Mouse (Mus musculus) embryonic fibroblast, embryonic 13.5 days (primary cell): Measurements from ENCODE around the gene Dnmt3b.

ENCODE experiments used
- CTCF ChIP-seq: IDR thresholded peaks from 2 replicates; pipeline ENCODE4 v1.5.1; 2011; ENCODE audit warnings: mild to moderate bottlenecking, control low read depth, low read length, moderate library complexity, borderline replicate concordance; ENCODE audit not compliant: insufficient read depth
- POLR2A ChIP-seq: IDR thresholded peaks from 2 replicates; pipeline ENCODE4 v1.6.1; 2011; ENCODE audit warnings: low read depth, mild to moderate bottlenecking, control low read depth, low read length, moderate library complexity

DNA sequence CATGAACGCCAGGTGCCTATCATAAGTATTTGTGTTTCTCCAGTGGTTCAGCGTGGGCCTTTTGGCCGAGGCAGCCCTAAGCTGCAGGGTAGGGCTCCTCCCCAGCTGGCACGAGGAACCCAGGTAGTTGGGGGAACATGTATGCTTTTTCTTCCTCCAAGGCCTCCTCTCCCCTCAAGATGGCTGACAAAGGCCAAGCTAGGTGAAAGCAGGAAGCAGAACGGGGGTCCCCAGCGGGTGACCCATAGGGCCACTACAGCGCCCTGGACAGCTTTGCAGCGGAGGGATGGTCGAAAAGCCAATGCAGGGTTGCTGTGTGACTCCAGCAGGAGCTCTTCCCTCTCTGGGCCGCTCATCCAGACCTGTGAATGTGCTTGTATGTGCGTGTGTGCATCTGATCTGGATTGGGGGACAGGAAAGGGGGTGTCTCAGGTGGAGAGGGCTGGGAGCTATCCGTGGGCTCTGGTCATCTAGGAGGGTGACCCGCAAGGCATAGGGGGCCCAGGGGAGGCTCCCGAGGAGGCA is 415 bp upstream of the Dnmt3b start:
- TF ChIP-seq CTCF (no peak), POLR2A (no peak)
